Mouse (Mus musculus) lung, postnatal 0 days (tissue): ENCODE results near the gene Tmem53.

Experiments
- CTCF ChIP-seq: IDR thresholded peaks from 2 replicates; pipeline ENCODE4 v1.5.1; 2016; ENCODE audit warnings: antibody characterized with exemption, mild to moderate bottlenecking
- EP300 ChIP-seq: IDR thresholded peaks from 2 replicates; pipeline ENCODE4 v1.6.1; 2016; ENCODE audit warnings: antibody characterized with exemption, mild to moderate bottlenecking, control low read depth

DNA sequence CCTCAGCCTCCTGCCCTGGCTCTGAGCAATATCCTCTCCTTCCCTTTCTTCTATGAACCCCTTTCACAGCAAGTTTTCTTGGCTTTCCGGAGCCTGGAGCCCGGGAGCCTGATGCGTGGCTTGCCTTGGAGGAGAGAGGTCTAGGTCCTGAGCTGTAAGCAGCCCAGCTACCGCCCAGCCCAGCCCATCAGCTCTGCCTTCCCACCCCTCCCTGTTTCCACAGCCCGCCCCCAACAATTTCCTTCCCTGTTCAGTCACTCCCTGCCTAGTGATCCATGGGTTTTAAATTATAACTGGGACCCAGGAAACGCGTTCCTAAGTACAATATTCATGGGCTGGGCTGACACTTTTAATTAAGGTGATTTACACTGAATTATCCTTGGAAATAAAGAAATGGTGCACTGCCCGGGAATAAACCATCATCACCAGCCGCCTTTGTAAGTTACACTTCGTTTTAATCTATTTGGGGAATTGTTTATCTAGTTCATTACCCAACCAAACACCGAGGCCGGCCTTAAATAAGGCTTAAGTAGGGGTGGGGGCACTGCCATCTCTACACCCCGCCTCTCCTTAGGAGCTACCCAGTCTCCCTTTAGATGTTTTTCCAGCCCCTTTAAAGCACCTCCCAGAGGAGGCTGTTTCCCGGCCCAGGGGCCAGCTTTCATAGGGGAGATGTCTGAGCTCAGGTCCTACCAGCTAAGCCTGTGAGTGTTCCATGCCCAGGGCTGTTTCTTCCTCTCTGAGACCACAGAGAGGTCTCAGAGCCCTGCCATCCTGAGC, 50.5 kb downstream of the Tmem53 start:
- no peak for TF ChIP-seq CTCF
- TF ChIP-seq EP300: no peak
